Mouse (Mus musculus) testis, postnatal 14 days (tissue): ENCODE results near the gene Slc25a4.
A peak's percentile ranks its signal among the peaks of the same experiment; 100 is the strongest.
"Not testable (repeated sequence)": the region's sequence is repeated elsewhere in the genome, so short reads cannot be mapped to it uniquely, and the experiment has no call there.

Experiments used
- DNase-seq: peaks from one replicate; pipeline ENCODE4 v3.0.0; 2021; ENCODE audit warnings: low spot score

Gene Slc25a4

DNA sequence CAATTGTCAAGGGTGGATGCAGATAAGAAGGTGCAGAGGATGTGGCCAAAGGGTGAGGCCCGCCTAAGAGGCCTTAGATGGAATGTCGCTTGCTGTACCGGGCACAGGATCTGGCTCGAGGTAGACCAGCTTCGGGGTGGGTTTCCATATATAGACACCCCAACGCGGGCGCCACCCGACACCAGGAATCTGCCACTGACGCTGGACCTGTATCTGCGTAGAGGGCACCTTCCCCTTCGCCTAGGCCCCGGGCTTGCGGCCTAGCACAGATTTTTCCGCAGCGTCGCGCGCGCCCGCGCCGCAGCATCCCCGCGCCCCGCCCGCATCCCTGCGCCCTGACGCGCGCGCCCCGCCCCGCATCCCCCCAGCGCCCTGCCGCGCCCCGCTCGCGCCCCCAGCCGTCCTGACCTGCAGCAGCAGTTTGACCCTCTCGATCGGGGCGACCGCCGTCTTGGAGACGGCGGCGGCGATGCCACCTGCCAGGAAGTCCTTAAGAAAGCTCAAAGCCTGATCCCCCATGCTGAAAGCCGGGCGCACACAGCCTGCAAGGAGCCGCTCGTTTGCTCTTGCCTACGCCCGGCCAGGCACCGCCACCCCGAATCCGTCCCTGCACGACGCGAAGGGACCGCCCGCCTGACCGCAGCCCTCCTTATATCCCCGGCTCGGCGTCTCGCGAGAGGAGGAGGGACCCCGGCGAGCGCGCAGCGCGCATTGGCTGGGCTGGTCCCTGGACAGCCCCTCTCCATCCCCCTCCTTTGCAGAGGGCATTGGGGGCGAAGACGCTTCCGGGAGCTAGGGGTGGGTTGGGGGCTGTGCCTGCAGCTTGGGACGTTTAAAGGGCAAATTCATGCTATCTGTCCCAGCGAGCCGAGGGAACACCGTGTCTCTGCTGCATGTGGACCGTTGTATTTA is at the start of gene Slc25a4:
Gene Slc25a4 (minus strand): TSS at position 881 of the 912 bp plus-strand sequence.
- DNase-seq = peak; percentile 89

DNA sequence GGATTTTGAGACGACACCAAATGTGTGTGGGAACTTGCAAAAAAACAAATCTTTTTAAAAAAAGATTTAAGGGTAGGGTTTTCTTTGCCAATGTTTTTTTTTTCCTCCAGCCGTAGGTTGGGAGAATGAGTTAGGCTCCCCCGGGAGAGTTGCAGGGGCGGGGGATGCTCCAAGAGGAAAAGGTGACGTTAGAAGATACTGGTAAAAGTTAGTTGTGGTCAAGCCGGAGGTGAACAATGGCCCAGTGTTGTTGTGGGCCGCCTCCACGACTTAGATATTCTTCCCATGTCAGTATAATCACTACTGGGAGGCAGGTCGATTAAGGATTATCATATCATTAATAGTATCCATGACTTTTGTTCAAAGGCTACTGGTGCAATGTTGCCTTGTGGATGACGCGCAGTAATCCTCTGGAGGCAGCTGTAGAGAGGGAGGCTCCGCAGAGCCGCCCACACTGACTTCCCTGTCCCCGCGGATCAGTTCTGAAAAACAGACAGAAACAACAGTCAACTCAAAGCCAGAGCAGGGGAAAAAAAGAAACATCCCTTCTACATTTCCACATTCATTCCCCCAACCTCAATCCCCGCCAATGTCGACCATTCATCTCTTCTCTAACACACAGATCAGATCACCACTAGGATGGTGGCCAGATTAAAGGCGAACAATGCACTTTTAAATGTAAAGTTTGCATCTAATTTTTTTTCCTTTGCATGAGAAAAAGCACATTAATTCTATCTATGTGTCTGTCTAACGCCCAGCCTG is 47.0 kb upstream of the Slc25a4 start:
- DNase-seq = no peak

DNA sequence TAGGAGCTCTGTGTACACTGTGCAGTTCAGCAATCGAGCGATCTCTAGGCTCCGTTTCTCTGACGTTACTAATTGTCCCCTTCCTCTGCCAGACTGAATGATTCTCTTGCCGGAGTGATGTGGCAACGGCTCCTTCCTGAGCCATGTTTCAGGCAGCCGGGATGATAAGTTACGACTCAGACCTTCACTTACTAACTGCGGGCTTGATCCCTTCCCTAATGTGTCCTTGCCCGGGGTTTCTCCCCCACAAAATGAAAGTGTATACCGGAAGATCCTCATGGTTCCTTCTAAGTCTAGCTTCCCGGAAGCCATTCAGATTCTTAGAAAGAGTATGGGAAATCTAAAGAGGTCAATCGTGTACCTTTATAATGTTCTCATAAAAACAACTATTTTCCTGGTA is 41.4 kb upstream of the Slc25a4 start:
- DNase-seq = no peak

DNA sequence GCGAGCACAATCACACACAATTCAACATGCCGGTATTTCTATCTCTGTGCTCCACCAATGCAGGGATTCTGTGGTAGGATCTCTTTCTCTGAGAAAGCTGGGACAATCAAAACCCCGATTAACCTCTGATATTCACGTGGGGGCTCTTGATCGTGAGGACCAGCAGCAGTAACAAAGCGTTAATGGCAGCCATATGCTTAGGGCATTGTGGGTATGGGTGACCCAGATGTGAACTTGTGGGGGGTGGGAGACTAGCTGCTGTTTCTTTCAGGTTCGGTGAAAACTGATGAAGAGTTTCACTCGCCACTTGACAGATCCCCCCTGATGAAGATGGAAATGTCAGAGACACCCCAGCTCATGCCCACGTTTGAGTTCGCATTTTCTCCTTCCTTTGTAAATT is 40.5 kb upstream of the Slc25a4 start:
- no peak for DNase-seq

DNA sequence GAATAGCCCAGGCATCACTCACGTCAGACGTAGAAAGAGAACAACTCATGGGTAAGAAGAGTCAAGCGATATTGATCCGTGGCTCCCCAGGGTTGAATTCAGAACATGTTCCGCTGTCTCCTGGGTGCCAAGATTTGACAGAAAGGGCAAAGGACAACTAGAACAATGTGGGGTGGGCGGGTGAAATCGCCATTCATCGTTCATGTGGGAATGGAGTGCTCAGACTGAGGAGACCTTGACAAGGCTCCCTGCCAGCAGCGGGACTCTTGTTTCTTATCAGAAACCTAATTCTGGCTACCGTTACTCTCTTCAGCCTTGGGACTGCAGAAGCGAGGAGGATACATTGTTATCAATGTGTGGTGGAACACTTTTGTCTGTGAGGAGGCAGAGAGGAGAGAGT is 35.3 kb upstream of the Slc25a4 start:
- peak; percentile 83 for DNase-seq

DNA sequence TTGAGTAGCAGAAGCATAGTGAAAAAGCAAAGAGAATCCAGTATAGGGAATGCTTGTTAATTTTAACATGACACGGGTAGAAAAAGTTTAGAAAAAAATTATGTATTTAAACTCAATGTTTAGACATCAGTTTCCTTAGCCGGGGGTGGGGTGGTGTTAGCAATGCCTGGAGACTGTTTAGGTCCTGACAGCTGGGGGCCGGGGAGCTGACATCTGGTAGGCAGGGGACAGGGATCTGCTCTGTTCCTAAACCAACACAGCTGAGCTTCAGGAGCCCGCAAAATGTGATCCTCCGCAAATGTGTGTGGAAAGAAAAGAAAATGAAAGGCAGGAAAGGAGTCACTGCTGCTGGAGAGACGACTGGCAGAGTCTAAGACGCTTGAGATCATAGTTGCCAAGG is 31.9 kb upstream of the Slc25a4 start:
- no peak for DNase-seq

DNA sequence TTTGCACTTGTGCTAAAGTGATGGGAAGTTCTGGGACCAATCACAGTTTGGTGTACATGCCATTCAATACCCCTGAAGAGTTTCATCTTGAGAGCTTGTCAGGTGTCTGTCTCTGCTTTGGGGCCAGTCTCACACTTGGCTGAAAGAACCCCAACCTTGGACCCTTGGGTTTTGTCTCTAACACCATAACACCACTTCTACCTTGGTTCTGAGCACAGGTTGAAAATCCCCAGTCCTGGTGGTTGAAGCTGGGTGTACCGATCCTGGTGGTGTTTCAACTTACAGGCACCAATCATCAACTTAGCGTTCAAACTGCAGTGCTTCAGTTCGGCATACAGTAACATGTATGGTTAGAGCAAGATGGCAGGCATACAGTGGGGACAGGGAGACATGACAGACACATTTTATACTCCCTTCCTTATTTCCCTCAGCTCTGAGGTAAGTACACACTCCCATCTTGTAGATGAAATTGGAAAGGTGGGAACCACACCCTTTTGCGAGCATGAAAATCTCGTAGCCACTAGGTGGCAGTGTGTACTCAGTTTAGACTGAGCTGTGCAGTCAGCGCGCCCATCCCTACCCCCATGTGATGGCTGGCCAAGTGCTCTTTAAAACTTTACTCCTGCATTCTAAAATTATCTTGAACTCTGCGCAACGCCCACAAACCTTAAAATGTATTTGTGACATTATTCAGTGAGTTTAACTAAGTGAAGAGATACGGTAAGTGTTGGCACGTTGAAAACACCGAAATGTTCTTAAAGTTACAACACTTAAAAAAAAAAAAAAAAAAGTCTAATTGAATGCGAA is 30.7 kb upstream of the Slc25a4 start:
- peak; percentile 54 for DNase-seq

DNA sequence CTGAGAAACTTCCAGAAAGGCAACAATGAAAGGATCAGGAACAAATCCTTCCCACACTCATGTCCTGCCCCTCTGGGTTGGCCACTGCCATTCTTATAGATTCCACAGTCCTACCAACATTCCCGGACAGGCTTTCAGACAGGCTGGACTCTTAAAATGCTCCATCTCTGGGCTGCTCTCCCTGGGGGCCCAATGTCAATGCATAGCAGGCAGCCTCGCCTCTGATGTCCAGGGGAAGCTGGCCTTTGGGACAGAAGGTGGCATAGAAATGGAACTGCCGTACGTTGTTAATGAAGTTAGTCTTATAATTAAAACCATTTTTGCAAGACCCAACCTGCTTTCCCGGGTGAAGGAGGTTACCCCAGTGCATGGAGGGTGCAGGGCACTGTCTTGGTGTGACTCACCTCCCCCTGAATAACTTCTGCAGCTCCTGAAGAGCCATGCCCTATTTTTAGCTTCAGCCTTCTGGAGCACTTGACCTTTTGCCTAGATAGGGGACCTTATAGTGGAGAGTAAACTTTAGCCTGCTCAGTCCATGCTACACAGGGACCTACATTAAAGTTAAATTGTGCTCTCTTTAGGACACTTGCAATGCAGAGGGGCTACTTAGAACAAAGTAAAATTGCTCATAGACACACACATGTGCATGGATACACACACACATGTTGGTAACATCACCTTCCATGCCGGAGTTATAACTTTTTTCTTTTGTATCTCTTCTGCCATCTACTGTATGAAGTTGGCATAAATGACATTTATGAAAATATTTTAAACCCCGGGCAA is 25.5 kb upstream of the Slc25a4 start:
- DNase-seq = no peak

DNA sequence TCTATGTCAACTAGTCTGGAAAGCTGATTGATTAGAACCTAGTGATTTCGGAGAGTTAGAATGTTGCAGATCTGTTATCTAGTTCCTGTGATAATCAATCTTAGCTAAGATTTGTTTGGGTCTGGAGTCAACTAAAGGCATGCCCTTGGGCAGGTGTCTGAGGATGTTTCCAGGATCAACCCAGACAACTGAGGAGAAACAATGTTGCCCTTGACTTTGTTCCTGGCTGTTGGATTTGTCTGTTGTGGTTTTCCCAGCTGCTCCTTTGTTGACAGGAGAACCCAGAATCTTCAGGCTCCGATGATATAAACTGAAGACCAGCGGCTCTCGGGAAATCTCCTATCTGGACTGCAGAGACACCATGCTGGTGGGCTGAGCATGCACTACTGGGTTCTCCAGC is 23.7 kb upstream of the Slc25a4 start:
- peak; percentile 60 for DNase-seq

DNA sequence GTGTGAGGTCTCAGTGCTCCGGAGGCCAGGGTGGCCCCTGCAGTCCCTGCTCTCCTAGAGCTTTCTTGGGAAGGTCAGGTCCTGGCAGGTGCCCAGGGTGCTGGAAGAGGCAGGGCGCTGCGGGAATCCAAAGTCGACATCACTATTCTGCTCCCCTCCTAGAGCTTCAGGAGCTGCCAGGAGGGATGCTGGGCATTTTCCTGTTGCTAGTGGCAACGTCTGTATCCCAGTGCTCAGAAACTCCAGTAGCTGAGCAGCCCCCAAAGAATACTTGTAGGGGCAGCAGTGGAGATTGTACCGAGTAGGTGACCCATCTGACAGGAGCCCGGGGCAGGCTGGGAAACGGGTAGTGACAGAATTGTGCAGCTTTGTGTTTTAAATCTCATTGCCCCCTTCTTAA is 21.7 kb upstream of the Slc25a4 start:
- no peak for DNase-seq

DNA sequence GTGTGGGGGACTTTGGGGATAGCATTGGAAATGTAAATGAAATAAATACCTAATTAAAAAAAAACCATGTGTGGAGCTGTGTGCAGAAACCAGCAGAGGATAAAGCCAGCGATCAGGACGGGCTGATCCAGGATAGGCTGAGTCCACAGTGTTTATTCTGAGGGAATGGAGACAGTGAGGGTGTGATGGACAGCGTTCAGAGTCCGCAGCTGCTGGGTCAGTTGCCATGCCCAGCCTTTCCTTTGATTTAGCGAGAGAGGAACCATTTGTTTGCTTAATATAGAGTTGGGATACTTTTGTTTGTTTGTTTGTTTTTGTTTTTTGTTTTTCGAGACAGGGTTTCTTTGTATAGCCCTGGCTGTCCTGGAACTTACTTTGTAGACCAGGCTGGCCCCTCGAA is 20.9 kb upstream of the Slc25a4 start:
- DNase-seq = not testable (repeated sequence)

DNA sequence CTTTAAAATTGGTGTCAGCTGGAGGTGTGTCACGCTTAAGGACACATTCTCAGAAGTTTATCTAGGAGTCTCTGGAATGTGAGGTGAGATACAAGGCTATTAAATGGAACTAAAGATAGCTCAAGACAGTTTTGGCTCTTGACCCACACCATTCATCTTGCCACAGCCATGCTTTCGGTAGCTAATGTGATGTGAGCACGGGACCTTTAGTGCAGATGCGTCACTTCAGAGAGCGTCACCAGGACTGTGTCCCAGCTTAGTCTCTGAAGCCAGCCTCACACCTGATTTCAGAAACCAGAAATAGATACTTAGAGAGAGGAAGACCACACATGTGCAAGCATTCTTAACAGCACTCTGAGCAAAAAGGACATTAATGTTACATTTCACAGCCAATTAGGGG is 15.5 kb upstream of the Slc25a4 start:
- no peak for DNase-seq

DNA sequence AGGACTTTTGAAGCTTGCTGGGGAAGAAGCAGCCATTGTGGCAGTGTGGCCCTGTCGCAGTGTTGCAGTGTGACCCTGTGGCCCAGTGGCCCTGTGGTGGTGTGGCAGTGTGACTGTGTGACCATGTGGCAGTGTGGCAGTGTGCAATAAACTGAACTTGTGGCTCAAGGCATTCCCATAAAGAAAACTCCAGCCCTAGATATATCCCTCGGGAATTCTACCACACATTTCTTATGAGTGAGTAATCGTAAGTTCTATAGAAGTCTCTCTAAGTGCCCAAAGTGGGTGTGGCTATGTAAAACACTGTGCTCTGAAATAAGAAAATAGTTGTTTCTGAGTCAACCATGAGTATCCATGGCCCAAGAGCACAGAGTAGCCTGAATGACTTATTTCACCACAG is 14.4 kb upstream of the Slc25a4 start:
- no peak for DNase-seq

DNA sequence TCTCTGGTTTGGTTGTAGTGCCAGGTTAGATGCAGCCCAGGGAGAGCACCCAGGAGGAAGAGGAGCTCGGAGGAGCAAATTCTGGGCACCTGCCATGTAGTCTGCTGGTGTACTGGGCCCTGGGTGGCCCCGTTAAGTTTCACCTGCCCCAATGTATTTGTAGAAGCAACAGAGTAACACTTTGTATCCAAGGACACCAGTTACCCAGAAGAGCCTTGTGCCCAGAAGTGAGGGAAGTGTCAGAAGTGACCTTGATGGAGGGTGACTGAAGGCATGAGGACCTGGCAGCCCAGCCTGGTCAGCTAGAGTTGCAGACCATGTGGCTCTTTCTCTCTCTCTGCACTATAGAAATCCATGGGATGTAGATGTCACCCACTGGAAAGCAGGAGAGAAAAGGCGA is 9.5 kb upstream of the Slc25a4 start:
- peak; percentile 16 for DNase-seq

DNA sequence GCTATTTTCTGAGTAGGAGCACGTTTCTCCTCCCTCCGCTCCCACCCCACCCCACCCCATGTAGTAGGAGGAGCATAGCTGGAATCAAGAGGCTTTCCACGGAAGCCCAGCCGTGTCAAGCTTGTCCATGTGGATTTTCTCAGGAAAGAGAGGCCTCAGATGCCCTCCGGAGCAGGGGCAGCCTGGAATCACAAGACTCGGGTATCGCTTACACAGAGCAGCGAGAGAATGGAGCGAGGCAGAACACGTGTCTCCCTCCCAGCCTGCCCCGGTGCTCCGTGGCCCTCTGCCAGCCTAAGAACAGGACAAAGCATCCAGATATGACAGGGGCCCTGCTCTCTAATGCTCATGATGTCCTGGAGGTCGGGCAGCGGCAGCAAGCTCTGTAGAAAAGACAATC is 5.8 kb upstream of the Slc25a4 start:
- DNase-seq = peak; percentile 55

DNA sequence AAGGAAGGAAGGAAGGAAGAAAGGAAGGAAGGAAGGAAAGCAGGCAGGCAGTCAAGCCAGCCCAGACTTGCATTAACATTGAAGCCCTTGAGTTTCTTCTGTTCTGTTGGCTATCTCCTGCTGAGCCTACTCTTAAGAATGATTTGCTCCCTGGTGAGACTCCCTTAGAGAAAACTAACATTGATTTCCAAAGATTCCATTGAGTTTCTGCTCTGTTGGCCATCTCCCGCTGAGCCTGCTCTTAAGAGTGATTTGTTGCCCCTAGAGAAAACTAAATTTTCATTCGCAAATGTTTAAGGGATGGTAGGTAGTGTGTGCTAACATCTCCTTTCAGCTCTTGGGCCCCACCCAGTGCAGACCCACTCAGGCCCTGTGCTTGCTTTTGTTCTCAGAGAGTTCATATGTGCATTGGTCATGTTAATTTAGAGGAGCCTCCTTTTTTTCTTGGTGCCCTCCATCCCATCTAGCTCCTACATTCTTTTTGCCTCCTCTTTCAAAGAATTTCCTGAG is 2.9 kb upstream of the Slc25a4 start:
- DNase-seq = no peak

DNA sequence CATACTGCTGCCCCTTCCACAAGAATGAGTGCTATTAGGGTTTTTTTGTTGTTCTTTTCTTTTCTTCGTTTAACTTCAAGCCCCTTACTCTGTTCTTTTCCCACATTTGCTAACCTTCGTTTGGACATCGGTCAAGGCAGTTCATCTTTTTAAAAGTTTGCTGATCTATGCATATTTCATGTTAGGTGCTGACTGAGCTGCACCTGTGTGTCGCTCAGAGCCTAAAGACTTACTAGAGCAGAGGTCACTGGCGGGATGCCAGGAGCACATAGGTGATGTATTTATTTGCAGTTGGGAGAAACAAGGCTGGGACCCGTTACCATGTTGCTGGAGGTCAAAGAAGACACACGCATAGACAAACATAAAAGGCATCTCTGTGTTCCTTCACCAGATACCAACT is 1.1 kb upstream of the Slc25a4 start:
- DNase-seq = peak; percentile 54

DNA sequence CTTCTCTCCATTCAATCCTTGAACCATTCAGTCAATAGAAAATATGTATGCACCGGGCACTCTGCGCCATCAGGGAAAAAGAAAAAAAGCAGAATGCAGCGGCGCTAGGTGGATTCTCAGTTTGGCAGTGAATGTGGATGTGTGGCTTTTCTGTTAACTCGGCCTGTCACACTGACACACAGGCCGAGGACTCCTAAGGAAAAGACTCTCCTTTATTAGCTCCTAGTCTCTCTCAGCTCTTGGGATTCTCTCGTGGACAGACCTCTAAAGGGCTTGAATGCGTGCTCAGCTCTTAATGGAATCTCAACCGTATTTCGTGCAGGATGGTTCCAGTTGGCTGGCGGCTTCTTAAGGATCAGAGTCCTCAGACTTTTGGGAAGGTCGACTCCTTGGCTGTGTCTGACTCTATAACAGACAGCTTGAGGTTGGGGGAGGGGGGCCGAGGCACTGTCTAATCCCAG is 557 bp upstream of the Slc25a4 start:
- DNase-seq = no peak

DNA sequence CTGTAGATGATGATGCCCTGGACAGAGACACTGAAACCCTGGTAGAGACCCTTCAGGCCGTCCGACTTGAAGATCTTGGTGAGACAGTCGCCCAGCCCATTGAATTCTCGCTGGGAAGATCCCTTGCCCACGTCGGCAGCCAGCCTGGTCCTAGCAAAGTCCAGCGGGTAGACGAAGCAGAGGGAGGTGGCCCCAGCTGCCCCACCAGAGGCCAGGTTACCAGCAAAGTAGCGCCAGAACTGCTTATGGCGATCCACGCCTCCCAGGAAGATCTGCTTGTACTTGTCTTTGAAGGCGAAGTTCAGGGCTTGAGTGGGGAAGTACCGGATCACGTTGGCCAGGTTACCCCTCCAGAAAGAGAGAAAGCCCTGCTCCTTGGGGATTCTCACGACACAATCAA is 2.0 kb downstream of the Slc25a4 start:
- DNase-seq = no peak

DNA sequence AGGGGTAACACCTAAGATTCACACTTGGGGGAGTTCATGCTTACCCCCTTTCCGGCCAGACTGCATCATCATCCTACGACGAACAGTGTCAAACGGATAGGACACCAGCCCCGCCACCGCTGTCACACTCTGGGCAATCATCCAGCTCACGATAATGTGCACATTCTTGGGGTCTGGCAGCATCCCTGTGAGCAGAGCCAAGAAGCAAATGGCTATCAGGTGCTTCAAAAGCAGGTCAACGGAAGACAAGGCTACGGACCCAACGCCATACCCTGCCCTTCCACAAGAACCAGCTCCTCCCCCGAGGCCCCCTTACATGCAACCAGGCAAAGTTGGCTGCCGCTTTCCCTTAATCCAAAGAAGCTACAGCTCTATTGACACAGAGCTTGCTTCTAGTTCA is 2.7 kb downstream of the Slc25a4 start:
- peak; percentile 36 for DNase-seq

DNA sequence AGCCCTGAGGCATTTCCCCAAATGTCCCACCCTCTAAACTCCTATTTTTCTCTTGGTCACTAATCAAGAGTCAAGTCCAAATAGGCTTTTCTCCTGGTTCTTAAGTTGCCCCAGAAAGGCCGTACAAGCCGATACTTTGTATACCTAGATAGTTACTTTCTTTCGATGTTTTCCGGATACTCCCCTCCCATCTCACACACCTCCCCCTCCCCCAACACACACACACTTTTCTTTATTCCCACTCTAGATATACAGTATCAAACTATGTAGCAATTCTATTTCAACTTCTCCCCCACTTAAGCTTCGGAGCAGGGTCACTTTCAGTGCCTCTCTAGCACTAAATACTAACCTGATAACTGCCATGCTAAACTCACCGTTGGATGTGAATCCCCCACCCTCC is 5.0 kb downstream of the Slc25a4 start:
- peak; percentile 64 for DNase-seq
